Mouse (Mus musculus) neural tube, embryonic 14.5 days (tissue): ENCODE data around the gene Olfr147. TPM values are rescaled to one million over a fixed set of nuclear protein-coding genes. Genes with fewer than 3 reads are reported as not detected.
"Not testable (repeated sequence)": the region's sequence is repeated elsewhere in the genome, so short reads cannot be mapped to it uniquely, and the experiment has no call there.

ENCODE experiments used
- ATAC-seq: fragments of 200-750 bp; cut with Nextera tagmentation; 2 replicates; pipeline ENCODE4 v1.8.0; 2017; ENCODE audit warnings: low read depth, mild to moderate bottlenecking, moderate TSS enrichment, moderate library complexity
- H3K27ac ChIP-seq: fragments of 300-500 bp; sonication (generic); 2 replicates; pipeline ENCODE4 v1.5.1; 2014; ENCODE audit warnings: low read depth, mild to moderate bottlenecking, control low read depth, low read length, moderate library complexity, mixed read lengths
- H3K27me3 ChIP-seq: fragments of 300-500 bp; sonication (generic); 2 replicates; pipeline ENCODE4 v1.6.1; 2014; ENCODE audit warnings: low read length; ENCODE audit not compliant: control insufficient read depth, insufficient read depth
- H3K36me3 ChIP-seq: fragments of 300-500 bp; sonication (generic); 2 replicates; pipeline ENCODE4 v1.6.1; 2014; ENCODE audit warnings: low read length, mixed read lengths; ENCODE audit not compliant: control insufficient read depth, insufficient read depth
- H3K4me1 ChIP-seq: fragments of 300-500 bp; sonication (generic); 2 replicates; pipeline ENCODE4 v1.6.1; 2014; ENCODE audit warnings: low read length; ENCODE audit not compliant: control insufficient read depth, insufficient read depth
- H3K4me2 ChIP-seq: fragments of 300-500 bp; sonication (generic); 2 replicates; pipeline ENCODE4 v1.6.1; 2014; ENCODE audit warnings: mild to moderate bottlenecking, low read depth, low read length, control low read depth
- H3K4me3 ChIP-seq: fragments of 300-500 bp; sonication (generic); 2 replicates; pipeline ENCODE4 v1.5.1; 2014; ENCODE audit warnings: low read depth, low read length, control low read depth, mixed read lengths
- H3K9ac ChIP-seq: fragments of 300-500 bp; sonication (generic); replicated peaks from 2 replicates; pipeline ENCODE4 v1.6.1; 2014; ENCODE audit warnings: low read depth, mild to moderate bottlenecking, control low read depth, low read length, mixed read lengths
- H3K9me3 ChIP-seq: fragments of 300-500 bp; sonication (generic); 2 replicates; pipeline ENCODE4 v1.6.1; 2016; ENCODE audit warnings: low read length; ENCODE audit not compliant: control insufficient read depth
- WGBS: fragments of 180-500 bp; shearing (Covaris S2); extraction: QIAGEN DNeasy Blood & Tissue Kit; methylation state at CpG from one replicate; pipeline ENCODE4 v1.1.7; 2014; 5-methylcytosine and 5-hydroxymethylcytosine counted together
- polyA plus RNA-seq: library from polyadenylated mRNA; unstranded; fragments of >200 nt; fragmentation: Nextera tagmentation; extraction: Ambion mirVana; gene quantifications from 2 replicates; pipeline ENCODE4 v1.2.1, GENCODE M21; 2014

Olfr147 gene
- not detected in 2 replicates for polyA plus RNA-seq

DNA sequence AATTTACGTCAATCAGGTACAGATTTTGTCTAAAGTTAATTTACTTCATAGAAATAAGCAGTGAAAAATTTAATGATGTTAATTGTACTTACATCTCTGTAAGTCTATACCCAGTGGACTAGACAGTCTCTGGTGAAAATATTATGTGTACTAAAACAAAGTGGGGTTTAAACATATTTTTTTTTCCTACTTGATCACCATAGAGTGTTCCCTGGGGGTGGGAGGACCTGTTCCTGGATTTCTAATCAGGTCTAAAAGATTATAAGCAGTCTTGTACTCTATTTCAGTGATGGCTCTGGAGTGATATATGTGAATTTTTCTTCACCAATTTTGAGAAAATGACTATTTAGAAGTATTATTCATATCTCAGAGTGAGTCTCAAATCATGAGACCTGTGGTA lies at the start of gene Olfr147:
Olfr147 (plus strand) TSS at position 301 of the 400 bp plus-strand sequence.
- H3K27ac ChIP-seq, result no peak within 1 kb of the TSS
- no peaks in the 10 kb centered on the region for H3K4me1 ChIP-seq
- H3K9ac ChIP-seq, result no peak within 1 kb of the TSS
- no peaks in the 10 kb centered on the region for H3K9me3 ChIP-seq
- H3K27me3 ChIP-seq, result no peaks in the 10 kb centered on the region
- ATAC-seq, result no peak
- H3K4me2 ChIP-seq, result no peak within 1 kb of the TSS
- 89% methylated on average over 1 of the region's 1 CpGs for WGBS
- H3K4me3 ChIP-seq, result no peak within 1 kb of the TSS
- no peaks in the 10 kb centered on the region for H3K36me3 ChIP-seq

GRCm38 (mm10) chr9:38366596-38366995 lies 34.9 kb upstream of the Olfr147 start, which contains the start of gene Olfr250:
Gene Olfr250, plus strand, starts transcription at chr9:38366896.
- 94% methylated on average over 2 of the region's 2 CpGs for WGBS
- Histone ChIP-seq H3K27me3 (no peaks in the 10 kb centered on the region), H3K4me1 (no peaks in the 10 kb centered on the region), H3K36me3 (no peaks in the 10 kb centered on the region), H3K4me2 (no peak within 1 kb of the TSS), H3K9me3 (no peaks in the 10 kb centered on the region), H3K4me3 (no peak within 1 kb of the TSS), H3K9ac (no peak within 1 kb of the TSS), H3K27ac (no peak within 1 kb of the TSS)
- ATAC-seq, result no peak

- Histone ChIP-seq H3K4me1 (no peaks in the 10 kb centered on the region), H3K27me3 (no peaks in the 10 kb centered on the region), H3K36me3 (no peaks in the 10 kb centered on the region), H3K4me2 (no peak within 1 kb of the TSS), H3K4me3 (no peak within 1 kb of the TSS), H3K27ac (no peak within 1 kb of the TSS), H3K9me3 (no peaks in the 10 kb centered on the region), H3K9ac (no peak within 1 kb of the TSS)
- 72% methylated on average over 2 of the region's 2 CpGs for WGBS
- no peak for ATAC-seq
Observed at GRCm38 (mm10) chr9:38376786-38377185, 24.7 kb upstream of the Olfr147 start, which contains the start of gene Olfr251. Gene Olfr251, plus strand, starts transcription at chr9:38377086.

DNA sequence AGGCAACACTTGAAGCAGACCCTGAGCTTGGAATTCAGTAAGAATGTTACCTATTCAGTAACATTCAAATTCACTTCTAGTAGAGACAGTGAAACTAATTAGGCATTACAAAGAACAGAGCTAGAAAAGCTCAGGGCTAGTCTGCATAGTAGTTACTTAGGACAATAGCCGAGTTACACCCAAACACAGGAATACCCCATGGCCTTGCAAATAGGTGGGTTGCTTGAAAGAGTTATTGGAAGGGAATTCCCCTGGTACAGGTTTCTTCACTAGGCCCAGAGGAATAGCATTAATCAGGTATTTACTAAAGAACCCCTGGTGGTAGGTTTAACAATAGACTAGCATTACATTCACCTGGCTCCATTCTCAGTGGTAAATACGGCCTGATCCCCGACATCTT lies 6.0 kb downstream of the Olfr147 start:
- not testable (repeated sequence) for H3K4me3 ChIP-seq, H3K9me3 ChIP-seq, H3K9ac ChIP-seq, H3K27me3 ChIP-seq, H3K4me2 ChIP-seq, H3K36me3 ChIP-seq, H3K4me1 ChIP-seq, ATAC-seq, H3K27ac ChIP-seq
- WGBS, result 92% methylated on average over 3 of the region's 3 CpGs

DNA sequence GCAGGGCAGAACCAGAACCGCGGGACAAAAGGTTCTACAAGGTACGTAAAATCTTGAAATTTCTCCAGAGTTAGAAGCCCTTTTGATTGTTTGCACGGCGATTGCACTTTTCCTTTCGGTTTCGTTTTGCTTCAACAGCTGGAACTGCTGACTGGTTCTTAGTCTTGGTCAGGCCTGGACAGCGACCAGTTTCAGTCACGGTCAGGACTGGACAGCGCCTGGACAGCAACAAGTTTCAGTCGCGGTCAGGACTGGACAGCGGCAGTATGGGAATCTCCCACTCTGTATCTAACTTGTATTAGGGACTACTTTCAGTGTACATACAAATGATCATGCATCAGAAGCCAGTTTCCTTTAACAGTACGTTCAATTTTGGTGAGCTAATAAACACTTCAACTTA lies 12.0 kb downstream of the Olfr147 start:
- H3K9me3 ChIP-seq, H3K4me1 ChIP-seq, H3K4me3 ChIP-seq, H3K27ac ChIP-seq, H3K9ac ChIP-seq, H3K27me3 ChIP-seq, H3K36me3 ChIP-seq, H3K4me2 ChIP-seq, ATAC-seq: not testable (repeated sequence)
- WGBS, result 96% methylated on average over 14 of the region's 14 CpGs

- Histone ChIP-seq H3K27me3 (no peaks in the 10 kb centered on the region), H3K4me3 (no peak overlapping the region), H3K36me3 (no peaks in the 10 kb centered on the region), H3K4me2 (no peak overlapping the region), H3K4me1 (no peaks in the 10 kb centered on the region), H3K9me3 (peaks cover 2% of the 10 kb centered on the region; the same call in 1 of the 2 replicates), H3K27ac (no peak overlapping the region), H3K9ac (no peak overlapping the region)
- no peak for ATAC-seq
Observed at GRCm38 (mm10) chr9:38423801-38424200, 22.3 kb downstream of the Olfr147 start.

DNA sequence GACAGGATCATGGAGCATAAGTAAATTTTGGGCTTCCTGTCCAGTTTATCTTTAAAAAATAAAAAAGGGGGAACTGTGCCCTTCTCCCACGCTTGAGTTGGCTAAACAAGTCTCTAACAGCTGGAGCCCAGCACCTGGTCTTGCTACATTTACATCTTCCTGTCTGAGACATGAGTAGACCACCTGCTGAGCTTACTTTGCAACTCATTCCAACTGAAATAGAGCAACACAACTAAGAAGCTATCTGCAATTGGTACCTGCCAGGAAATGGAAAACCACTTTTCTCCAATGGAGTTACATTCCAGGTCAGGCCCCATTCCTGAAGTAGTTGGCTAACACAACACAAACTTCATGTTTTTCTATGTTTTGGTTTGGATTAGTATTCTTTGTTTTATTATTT lies 25.5 kb downstream of the Olfr147 start:
- 55% methylated on average over 1 of the region's 1 CpGs for WGBS
- no peaks in the 10 kb centered on the region for H3K4me1 ChIP-seq
- H3K4me2 ChIP-seq, result no peak overlapping the region
- H3K4me3 ChIP-seq, result no peak overlapping the region
- no peak for ATAC-seq
- H3K27me3 ChIP-seq, result no peaks in the 10 kb centered on the region
- H3K9me3 ChIP-seq, result peaks cover 2% of the 10 kb centered on the region; the same call in 1 of the 2 replicates
- H3K36me3 ChIP-seq, result no peaks in the 10 kb centered on the region
- H3K9ac ChIP-seq, result no peak overlapping the region
- H3K27ac ChIP-seq, result no peak overlapping the region

DNA sequence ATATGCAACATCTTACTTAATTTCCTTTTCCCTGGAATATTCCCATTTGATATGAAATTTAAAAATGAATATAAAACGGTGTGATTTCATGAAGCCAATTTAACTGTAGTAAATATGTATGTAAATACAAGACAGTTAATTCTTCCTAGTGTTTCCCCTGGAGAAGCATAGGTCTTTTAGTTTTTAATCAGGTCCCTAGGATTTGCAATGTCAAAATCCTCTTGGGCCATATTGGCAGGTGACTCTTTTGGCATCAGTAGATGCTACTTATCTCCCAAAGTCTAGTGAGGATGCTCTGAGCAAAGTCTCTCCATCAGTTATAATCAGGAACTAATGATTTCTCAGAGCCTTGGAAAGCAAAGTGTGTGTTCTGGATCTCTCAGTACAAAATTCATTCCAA lies 27.7 kb downstream of the Olfr147 start, which contains the start of gene Olfr901:
Olfr901 (plus strand) TSS at position 301 of the 400 bp plus-strand sequence.
- no peak for ATAC-seq
- 83% methylated on average over 1 of the region's 1 CpGs for WGBS
- Histone ChIP-seq H3K36me3 (no peaks in the 10 kb centered on the region), H3K27me3 (no peaks in the 10 kb centered on the region), H3K4me3 (no peak within 1 kb of the TSS), H3K9me3 (peaks cover 2% of the 10 kb centered on the region; the same call in 1 of the 2 replicates), H3K4me1 (no peaks in the 10 kb centered on the region), H3K27ac (no peak within 1 kb of the TSS), H3K9ac (no peak within 1 kb of the TSS), H3K4me2 (no peak within 1 kb of the TSS)

- no peaks in the 10 kb centered on the region for H3K27me3 ChIP-seq
Observed at GRCm38 (mm10) chr9:38447352-38447751, 45.9 kb downstream of the Olfr147 start, which contains the start of gene Olfr902. Gene Olfr902, plus strand, starts transcription at chr9:38447652.

More at GRCm38 (mm10) chr9:38447352-38447751, 45.9 kb downstream of the Olfr147 start, which contains the start of gene Olfr902:
- Histone ChIP-seq H3K4me3 (no peak within 1 kb of the TSS), H3K36me3 (no peaks in the 10 kb centered on the region), H3K9ac (no peak within 1 kb of the TSS), H3K4me1 (no peaks in the 10 kb centered on the region), H3K27ac (no peak within 1 kb of the TSS), H3K4me2 (no peak within 1 kb of the TSS), H3K9me3 (no peaks in the 10 kb centered on the region)
- WGBS, result 93% methylated on average over 5 of the region's 5 CpGs
- no peak for ATAC-seq
